Mouse (Mus musculus) stomach, embryonic 16.5 days (tissue): ENCODE results near the gene Foxd3. TPM values are rescaled to one million over a fixed set of nuclear protein-coding genes. Genes with fewer than 3 reads are reported as not detected.

Experiments used
- ATAC-seq: fragments of 200-750 bp; cut with Nextera tagmentation; 2 replicates; pipeline ENCODE4 v1.8.0; 2017; ENCODE audit warnings: moderate number of reproducible peaks, moderate TSS enrichment; ENCODE audit not compliant: insufficient read depth, low FRiP score
- H3K27ac ChIP-seq: fragments of 300-500 bp; sonication (generic); 2 replicates; pipeline ENCODE4 v1.5.1; 2014; ENCODE audit warnings: low read length
- H3K27me3 ChIP-seq: fragments of 300-500 bp; sonication (generic); 2 replicates; pipeline ENCODE4 v1.6.1; 2014; ENCODE audit warnings: low read length, control low read depth, mixed read lengths; ENCODE audit not compliant: control insufficient read depth, insufficient read depth
- H3K36me3 ChIP-seq: fragments of 300-500 bp; sonication (generic); 2 replicates; pipeline ENCODE4 v1.6.1; 2014; ENCODE audit warnings: low read length; ENCODE audit not compliant: control insufficient read depth, insufficient read depth
- H3K4me1 ChIP-seq: fragments of 300-500 bp; sonication (generic); 2 replicates; pipeline ENCODE4 v1.6.1; 2014; ENCODE audit warnings: low read length, control low read depth, mixed read lengths; ENCODE audit not compliant: control insufficient read depth, insufficient read depth
- H3K4me2 ChIP-seq: fragments of 300-500 bp; sonication (generic); 2 replicates; pipeline ENCODE4 v1.6.1; 2014; ENCODE audit warnings: low read depth, low read length, mixed read lengths
- H3K4me3 ChIP-seq: fragments of 300-500 bp; sonication (generic); replicated peaks from 2 replicates; pipeline ENCODE4 v1.5.1; 2014; ENCODE audit warnings: mild to moderate bottlenecking, low read length
- H3K9ac ChIP-seq: fragments of 300-500 bp; sonication (generic); 2 replicates; pipeline ENCODE4 v1.6.1; 2014; ENCODE audit warnings: low read length
- H3K9me3 ChIP-seq: fragments of 300-500 bp; sonication (generic); replicated peaks from 2 replicates; pipeline ENCODE4 v1.6.1; 2016; ENCODE audit warnings: low read length, control low read depth; ENCODE audit not compliant: control insufficient read depth
- WGBS: fragments of 180-500 bp; shearing (Covaris S2); extraction: QIAGEN DNeasy Blood & Tissue Kit; methylation state at CpG from one replicate; pipeline ENCODE4 v1.1.7; 2014; 5-methylcytosine and 5-hydroxymethylcytosine counted together
- microRNA-seq: library from miRNA; unstranded; fragments of <30 nt; microRNA quantifications from one replicate; pipeline ENCODE4, GENCODE M21; 2016
- polyA plus RNA-seq: library from polyadenylated mRNA; unstranded; fragments of >200 nt; fragmentation: Nextera tagmentation; extraction: Ambion mirVana; gene quantifications from 2 replicates; pipeline ENCODE4 v1.2.1, GENCODE M21; 2015

The Foxd3 gene
- polyA plus RNA-seq, 1 experiment from 2014 or later: 0.98 TPM

DNA sequence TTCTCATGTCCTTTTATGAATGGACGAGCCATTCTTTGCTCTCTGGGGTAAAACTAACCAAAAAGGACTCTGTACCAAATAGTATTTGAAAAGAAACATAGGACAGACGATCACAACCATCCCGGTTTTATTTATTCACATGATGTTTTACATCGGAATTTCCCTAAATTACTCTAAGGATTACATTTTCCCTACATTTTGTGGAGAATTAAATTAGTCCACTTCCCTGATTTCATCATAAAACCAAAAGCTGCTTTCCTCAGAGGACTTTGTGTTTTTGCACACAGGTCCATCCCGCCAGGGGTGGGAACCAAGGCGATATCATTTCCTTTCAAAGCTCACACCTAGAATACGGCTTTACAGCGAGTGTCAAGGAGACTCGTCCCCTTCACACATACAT is 6.3 kb downstream of the Foxd3 start:
- no peak overlapping the region for H3K4me2 ChIP-seq
- 15% methylated on average over 9 of the region's 9 CpGs for WGBS
- no peaks in the 10 kb centered on the region for H3K9me3 ChIP-seq
- no peak overlapping the region for H3K9ac ChIP-seq
- no peaks in the 10 kb centered on the region for H3K36me3 ChIP-seq
- H3K27ac ChIP-seq: no peak overlapping the region
- no peak overlapping the region for H3K4me3 ChIP-seq
- H3K27me3 ChIP-seq: peaks cover 58% of the 10 kb centered on the region
- ATAC-seq: no peak
- peaks cover 4% of the 10 kb centered on the region for H3K4me1 ChIP-seq

DNA sequence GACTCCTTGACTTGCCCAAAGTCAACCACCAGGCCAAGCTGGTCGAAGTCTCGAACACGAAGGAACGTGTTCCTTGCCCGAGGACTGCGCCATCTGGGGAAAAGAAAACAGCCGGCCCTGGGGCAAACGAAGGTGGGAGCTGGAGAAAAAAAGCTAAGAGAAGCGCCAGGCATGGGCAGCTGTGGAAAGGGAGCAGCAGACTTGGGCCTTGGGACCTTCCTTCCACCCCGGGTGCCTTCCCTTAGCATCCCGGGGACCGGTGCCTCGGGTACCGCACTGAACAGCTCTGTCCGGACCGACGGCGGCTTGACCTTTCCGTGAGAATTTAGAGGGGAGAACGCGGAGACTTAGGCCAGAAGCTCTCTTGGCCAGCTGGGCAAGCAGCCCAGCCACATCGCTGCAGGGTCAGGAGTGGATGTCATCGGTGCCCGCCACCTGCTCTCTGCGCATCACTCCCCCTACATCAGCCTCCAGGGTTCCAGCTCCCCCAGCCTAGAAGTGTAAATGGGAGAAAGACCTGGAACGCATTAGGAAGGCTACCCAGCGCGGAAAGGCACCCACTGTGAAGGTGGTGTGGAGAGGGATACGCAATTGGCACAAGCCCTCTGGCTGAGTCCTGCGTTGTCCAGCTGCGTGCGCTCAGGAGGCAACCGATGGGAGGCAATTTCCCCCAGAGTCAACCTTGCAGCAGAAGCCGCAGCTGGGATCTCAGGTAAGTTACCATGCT is 6.9 kb downstream of the Foxd3 start:
- WGBS: 4% methylated on average over 34 of the region's 34 CpGs
- H3K9me3 ChIP-seq: no peaks in the 10 kb centered on the region
- no peak overlapping the region for H3K9ac ChIP-seq
- no peaks in the 10 kb centered on the region for H3K36me3 ChIP-seq
- H3K4me3 ChIP-seq: no peak overlapping the region
- H3K4me1 ChIP-seq: no peaks in the 10 kb centered on the region
- H3K27ac ChIP-seq: no peak overlapping the region
- ATAC-seq: no peak
- H3K27me3 ChIP-seq: peaks cover 52% of the 10 kb centered on the region
- H3K4me2 ChIP-seq: no peak overlapping the region

DNA sequence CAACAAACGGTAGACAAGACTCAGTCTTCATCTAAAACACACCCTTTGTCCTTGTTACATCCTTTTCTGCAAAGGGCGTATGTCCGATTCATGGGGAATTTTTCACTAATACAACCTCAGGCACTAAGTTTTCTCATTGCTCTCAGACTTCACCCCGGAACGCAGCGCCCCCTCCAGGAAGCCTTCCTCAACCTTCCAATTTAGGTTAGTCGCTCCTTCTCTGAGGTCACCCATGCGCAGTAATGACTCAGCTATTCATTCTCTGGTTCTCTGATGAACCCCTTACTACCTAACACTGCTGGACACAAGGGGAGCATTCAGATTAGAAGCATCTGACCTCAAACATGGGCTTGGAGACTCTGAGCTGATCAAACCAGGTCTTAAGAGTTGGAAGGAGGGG is 7.6 kb downstream of the Foxd3 start:
- Histone ChIP-seq H3K27ac (no peak overlapping the region), H3K4me2 (no peak overlapping the region), H3K4me1 (no peaks in the 10 kb centered on the region), H3K9ac (no peak overlapping the region), H3K9me3 (no peaks in the 10 kb centered on the region), H3K27me3 (peaks cover 51% of the 10 kb centered on the region), H3K4me3 (no peak overlapping the region), H3K36me3 (no peaks in the 10 kb centered on the region)
- 18% methylated on average over 8 of the region's 8 CpGs for WGBS
- no peak for ATAC-seq

DNA sequence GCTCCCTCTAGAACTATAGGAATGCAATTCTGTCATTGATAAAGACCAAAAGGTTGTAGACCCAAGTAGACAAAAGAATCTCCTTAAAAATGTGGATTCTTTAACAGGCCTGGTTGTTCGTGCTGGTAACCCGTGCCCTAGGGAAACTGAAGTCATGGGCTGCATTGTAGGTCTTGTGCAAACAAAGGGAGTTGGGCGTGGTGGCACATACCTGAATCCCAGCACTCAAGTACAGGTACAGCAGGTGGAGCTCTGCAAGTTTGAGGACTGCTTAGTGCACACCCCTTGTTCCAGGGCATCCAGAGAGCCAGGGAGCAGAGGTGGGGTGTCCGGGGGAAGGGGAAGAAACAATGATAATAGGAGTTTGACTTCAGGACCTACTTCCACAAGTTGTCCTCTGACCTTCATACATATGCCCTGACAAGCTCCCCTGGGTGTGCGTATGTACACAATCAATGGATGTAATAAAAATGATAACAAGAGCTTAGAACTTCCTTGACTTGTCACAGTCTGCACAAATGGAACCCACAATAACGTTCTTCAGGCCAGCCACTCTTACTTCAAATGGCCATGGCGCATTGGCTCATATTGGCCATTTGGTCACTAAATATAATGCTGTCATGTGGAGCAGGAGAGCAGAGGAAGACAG is 14.2 kb downstream of the Foxd3 start:
- Histone ChIP-seq H3K9ac (no peak overlapping the region), H3K4me2 (no peak overlapping the region), H3K36me3 (no peaks in the 10 kb centered on the region), H3K9me3 (no peaks in the 10 kb centered on the region), H3K27me3 (0 out of 2 replicates have a peak, but pooled peaks cover 3% of the 10 kb centered on the region), H3K4me3 (no peak overlapping the region), H3K4me1 (no peaks in the 10 kb centered on the region), H3K27ac (no peak overlapping the region)
- ATAC-seq: no peak
- 75% methylated on average over 7 of the region's 7 CpGs for WGBS

DNA sequence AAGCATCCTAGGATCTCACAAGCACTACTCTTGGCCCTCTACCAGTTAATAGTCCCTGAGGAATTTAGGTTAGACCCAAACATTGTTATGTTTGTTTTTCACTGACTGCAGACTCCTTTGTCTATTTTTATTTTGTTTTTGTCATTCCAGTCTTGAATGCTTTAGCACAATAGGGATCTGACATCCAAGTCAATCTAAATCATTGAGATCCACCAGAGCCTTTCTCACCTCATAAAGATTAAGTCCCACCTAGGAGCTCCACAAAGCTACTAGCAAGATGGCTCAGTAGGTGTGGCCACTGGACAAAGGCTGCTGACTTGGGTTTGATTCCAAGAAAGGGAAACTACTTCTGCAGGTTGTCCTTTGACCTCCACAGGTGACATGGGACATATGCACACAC is 19.1 kb downstream of the Foxd3 start:
- H3K4me1 ChIP-seq: no peaks in the 10 kb centered on the region
- no peaks in the 10 kb centered on the region for H3K27me3 ChIP-seq
- no peak overlapping the region for H3K9ac ChIP-seq
- H3K9me3 ChIP-seq: no peaks in the 10 kb centered on the region
- no peaks in the 10 kb centered on the region for H3K36me3 ChIP-seq
- ATAC-seq: no peak
- H3K4me3 ChIP-seq: no peak overlapping the region
- no peak overlapping the region for H3K4me2 ChIP-seq
- H3K27ac ChIP-seq: no peak overlapping the region

DNA sequence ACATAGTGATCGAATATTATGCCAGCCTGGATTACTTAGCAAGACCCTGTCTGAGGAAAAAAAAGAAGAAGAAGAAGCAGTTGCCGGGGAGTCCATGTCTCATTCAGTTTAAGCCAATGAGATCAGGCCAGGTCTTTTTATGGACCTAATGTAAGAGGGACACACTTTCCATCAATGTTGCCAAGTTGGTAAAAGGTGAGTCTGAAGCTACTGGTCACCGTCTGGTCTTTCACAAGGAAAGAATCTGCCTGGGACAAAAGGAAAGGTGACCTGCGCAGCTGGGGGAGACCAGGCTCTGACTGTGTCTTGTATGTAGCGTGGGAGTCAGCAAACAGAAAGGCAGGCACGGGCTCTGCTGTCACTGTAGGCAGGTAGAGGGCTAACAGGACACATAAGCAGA is 27.8 kb downstream of the Foxd3 start:
- H3K4me1 ChIP-seq: no peaks in the 10 kb centered on the region
- H3K27me3 ChIP-seq: no peaks in the 10 kb centered on the region
- no peak overlapping the region for H3K4me3 ChIP-seq
- 83% methylated on average over 6 of the region's 6 CpGs for WGBS
- no peaks in the 10 kb centered on the region for H3K9me3 ChIP-seq
- no peak overlapping the region for H3K4me2 ChIP-seq
- H3K9ac ChIP-seq: no peak overlapping the region
- H3K27ac ChIP-seq: no peak overlapping the region
- H3K36me3 ChIP-seq: no peaks in the 10 kb centered on the region
- ATAC-seq: no peak

DNA sequence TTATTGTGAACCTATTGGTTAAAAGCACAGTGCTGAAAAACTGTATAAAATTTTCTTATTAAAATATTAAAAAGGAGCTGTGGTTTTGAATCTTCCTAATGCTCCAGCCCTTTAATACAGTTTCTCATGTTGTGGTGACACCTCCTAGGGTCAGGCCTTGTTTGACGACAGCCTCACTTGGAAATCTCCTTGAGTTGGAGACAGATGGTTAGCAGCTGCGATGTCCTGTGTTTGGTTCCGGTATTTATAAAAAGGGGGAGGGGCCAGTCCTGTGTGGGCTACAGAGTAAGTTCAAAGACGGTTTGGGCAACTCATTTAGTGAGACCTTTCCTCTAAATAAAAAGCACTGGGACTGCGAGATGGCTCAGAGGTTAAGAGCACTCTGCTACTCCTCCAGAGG is 30.2 kb downstream of the Foxd3 start:
- Histone ChIP-seq H3K36me3 (no peaks in the 10 kb centered on the region), H3K9ac (no peak overlapping the region), H3K27ac (no peak overlapping the region), H3K4me3 (no peak overlapping the region), H3K27me3 (no peaks in the 10 kb centered on the region), H3K4me2 (no peak overlapping the region), H3K4me1 (no peaks in the 10 kb centered on the region), H3K9me3 (no peaks in the 10 kb centered on the region)
- WGBS: 43% methylated on average over 5 of the region's 5 CpGs
- ATAC-seq: no peak

Small RNA genes lying within 50 kb of the gene (microRNA-seq; reads per million reads assigned to microRNA genes)
- gene Gm23366: not detected

Other genes with a start within 250 kb of the Foxd3 start
- 18.1 and 21.5 TPM in 2 replicates for gene Alg6, start 59.4 kb downstream of the Foxd3 start, polyA plus RNA-seq
- 16.9 and 19.6 TPM in 2 replicates for gene Efcab7, start 172.9 kb downstream of the Foxd3 start, polyA plus RNA-seq